Mouse (Mus musculus) E14TG2a.4 (cell line): ENCODE results near the gene Ifi27l2a.

Experiments used
- CTCF ChIP-seq: conservative IDR thresholded peaks from 2 replicates; pipeline ENCODE4 v1.5.1; 2014; ENCODE audit warnings: low read length
- NANOG ChIP-seq: IDR thresholded peaks from 2 replicates; pipeline ENCODE4 v1.6.1; 2014; ENCODE audit warnings: borderline replicate concordance, low read length, mixed read lengths
- POU5F1 ChIP-seq: IDR thresholded peaks from 2 replicates; pipeline ENCODE4 v1.6.1; 2014; ENCODE audit warnings: low read length, borderline replicate concordance

GRCm38 (mm10) chr12:103404131-103404530 is 39.3 kb downstream of the Ifi27l2a start:
- TF ChIP-seq CTCF (no peak), POU5F1 (no peak), NANOG (no peak)
